Mouse (Mus musculus) right cerebral cortex, postnatal 10 days (tissue): ENCODE results near the gene H2afx.
"Not testable (repeated sequence)": the region's sequence is repeated elsewhere in the genome, so short reads cannot be mapped to it uniquely, and the experiment has no call there.

Experiments
- DNase-seq, 2 experiments: peaks; one replicate each; pipeline ENCODE4 v3.0.0; 2021; ENCODE audit warnings: low spot score in 2 of 2

Gene H2afx

GRCm38 (mm10) chr9:44334396-44335330 lies at the start of gene H2afx:
TSS of gene H2afx (plus strand) at chr9:44334694.
- peak; percentile 99 to 100 for DNase-seq

- no peak for DNase-seq
These were observed 48.1 kb upstream of the H2afx start for GRCm38 (mm10) chr9:44286256-44286850.

GRCm38 (mm10) chr9:44287003-44287400 lies 47.5 kb upstream of the H2afx start:
- DNase-seq, result no peak

GRCm38 (mm10) chr9:44287401-44288075 lies 47.0 kb upstream of the H2afx start:
- DNase-seq, result peak; percentile 61 to 64

- peak; percentile 69 to 73 for DNase-seq
These were observed 46.2 kb upstream of the H2afx start, which contains the start of gene Abcg4 for GRCm38 (mm10) chr9:44288076-44288958. TSS of gene Abcg4 (minus strand) at chr9:44288615.

GRCm38 (mm10) chr9:44288959-44289291 lies 45.6 kb upstream of the H2afx start:
- no peak for DNase-seq

- DNase-seq, result peak in 1 of 2 experiments; percentile 57
These were observed 42.0 kb upstream of the H2afx start for GRCm38 (mm10) chr9:44292490-44292889.

- not testable (repeated sequence) for DNase-seq
These were observed 34.5 kb upstream of the H2afx start for GRCm38 (mm10) chr9:44300001-44300400.

GRCm38 (mm10) chr9:44305466-44306079 lies 28.9 kb upstream of the H2afx start, which contains the start of gene Hinfp:
TSS of gene Hinfp (minus strand) at chr9:44305671.
- peak; percentile 100 for DNase-seq

GRCm38 (mm10) chr9:44306532-44306931 lies 28.0 kb upstream of the H2afx start:
- DNase-seq, result peak in 1 of 2 experiments; percentile 28

- no peak for DNase-seq
These were observed 27.2 kb upstream of the H2afx start for GRCm38 (mm10) chr9:44307248-44307647.

GRCm38 (mm10) chr9:44309756-44310155 lies 24.7 kb upstream of the H2afx start:
- no peak for DNase-seq

GRCm38 (mm10) chr9:44310750-44311135 lies 23.8 kb upstream of the H2afx start:
- no peak for DNase-seq

GRCm38 (mm10) chr9:44311136-44312134 lies 23.1 kb upstream of the H2afx start:
- DNase-seq, result no peak

GRCm38 (mm10) chr9:44313476-44314256 lies 20.8 kb upstream of the H2afx start:
- peak; percentile 89 to 91 for DNase-seq

GRCm38 (mm10) chr9:44314257-44314547 lies 20.3 kb upstream of the H2afx start:
- no peak for DNase-seq

GRCm38 (mm10) chr9:44314910-44315309 lies 19.6 kb upstream of the H2afx start:
- DNase-seq, result no peak

GRCm38 (mm10) chr9:44317452-44317851 lies 17.0 kb upstream of the H2afx start:
- no peak for DNase-seq
